Mouse (Mus musculus): ENCODE data around the gene Zfp444. TPM values are rescaled to one million over a fixed set of nuclear protein-coding genes. Genes with fewer than 3 reads are reported as not detected.
A peak's percentile ranks its signal among the peaks of the same experiment; 100 is the strongest.

The Zfp444 gene
- polyA plus RNA-seq, 1 experiment from 2014 or later = 79.4 TPM

DNA sequence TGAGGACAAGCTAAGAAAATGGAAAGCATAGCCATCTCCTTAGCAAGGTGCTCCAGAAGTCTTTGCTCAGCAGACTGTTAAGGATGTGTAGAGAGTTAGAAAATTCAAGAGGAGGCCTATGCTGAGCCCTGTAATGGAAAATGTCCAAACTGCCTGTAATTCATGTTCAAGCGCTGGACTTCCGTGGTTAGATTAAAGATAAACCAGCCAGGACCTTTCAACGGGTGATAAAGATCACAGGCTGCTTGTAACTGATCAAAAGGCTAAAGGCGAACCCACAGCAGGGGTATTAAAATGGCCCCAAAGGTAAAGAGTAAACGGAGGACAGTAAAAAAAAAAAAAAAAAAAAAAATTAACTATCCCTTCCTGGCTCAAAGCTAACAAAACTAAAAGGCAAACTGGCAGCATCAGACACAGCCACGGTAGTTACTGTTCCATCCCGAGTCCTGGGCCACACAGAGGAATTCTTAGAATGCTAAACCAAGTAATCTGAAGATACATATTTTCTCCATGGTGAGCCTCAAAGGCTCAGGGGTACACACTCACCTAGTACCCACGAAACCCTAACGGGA, 15.0 kb upstream of the Zfp444 start:
- Histone ChIP-seq H3K4me3 (ENCODE audit: low read depth, low read length) (peak overlapping the region; percentile 77; the same call in 1 of the 2 replicates), H3K27me3 (ENCODE audit: control insufficient read depth, insufficient read depth, low read length) (no peaks in the 10 kb centered on the region), H3K9ac (replicated peaks; ENCODE audit: low read depth, low read length) (peak overlapping the region; percentile 84; the same call in 1 of the 2 replicates), H3K4me2 (ENCODE audit: low read depth, low read length) (peak overlapping the region; percentile 66), H3K36me3 (ENCODE audit: control insufficient read depth, insufficient read depth, low read length) (no peaks in the 10 kb centered on the region), H3K4me1 (ENCODE audit: control insufficient read depth, insufficient read depth, low read length) (peaks cover 16% of the 10 kb centered on the region), H3K9me3 (ENCODE audit: control insufficient read depth, low read length) (no peaks in the 10 kb centered on the region), H3K27ac (ENCODE audit: low read depth, low read length) (no peak overlapping the region)
- no peak for ATAC-seq (ENCODE audit: low read depth)
- WGBS = 64% methylated on average over 9 of the region's 9 CpGs

DNA sequence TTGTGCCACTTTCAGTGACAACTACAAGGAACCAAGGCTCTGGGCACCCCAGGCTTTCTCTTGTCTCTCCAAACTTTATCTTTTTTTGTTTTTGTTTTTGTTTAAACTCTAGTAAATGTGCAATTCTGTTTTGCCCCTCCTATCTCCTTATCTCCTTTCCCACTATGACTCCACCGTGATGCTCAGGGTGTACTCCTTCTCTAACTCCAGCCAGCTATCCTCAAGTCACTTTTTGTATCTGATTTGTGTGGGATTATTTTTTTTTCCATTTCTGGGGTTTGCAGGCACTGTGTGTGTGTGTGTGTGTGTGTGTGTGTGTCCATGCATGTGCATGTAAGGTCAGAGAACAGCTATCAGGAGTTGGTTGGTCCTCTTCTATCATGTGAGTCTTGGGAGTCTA, 14.5 kb upstream of the Zfp444 start:
- H3K4me1 ChIP-seq (ENCODE audit: control insufficient read depth, insufficient read depth, low read length) = peaks cover 16% of the 10 kb centered on the region
- H3K4me2 ChIP-seq (ENCODE audit: low read depth, low read length) = no peak overlapping the region
- no peak overlapping the region for H3K9ac ChIP-seq (replicated peaks; ENCODE audit: low read depth, low read length)
- H3K36me3 ChIP-seq (ENCODE audit: control insufficient read depth, insufficient read depth, low read length) = no peaks in the 10 kb centered on the region
- no peak overlapping the region for H3K4me3 ChIP-seq (ENCODE audit: low read depth, low read length)
- no peaks in the 10 kb centered on the region for H3K9me3 ChIP-seq (ENCODE audit: control insufficient read depth, low read length)
- ATAC-seq (ENCODE audit: low read depth) = no peak
- H3K27ac ChIP-seq (ENCODE audit: low read depth, low read length) = no peak overlapping the region
- H3K27me3 ChIP-seq (ENCODE audit: control insufficient read depth, insufficient read depth, low read length) = no peaks in the 10 kb centered on the region
- WGBS = 96% methylated on average over 1 of the region's 1 CpGs

DNA sequence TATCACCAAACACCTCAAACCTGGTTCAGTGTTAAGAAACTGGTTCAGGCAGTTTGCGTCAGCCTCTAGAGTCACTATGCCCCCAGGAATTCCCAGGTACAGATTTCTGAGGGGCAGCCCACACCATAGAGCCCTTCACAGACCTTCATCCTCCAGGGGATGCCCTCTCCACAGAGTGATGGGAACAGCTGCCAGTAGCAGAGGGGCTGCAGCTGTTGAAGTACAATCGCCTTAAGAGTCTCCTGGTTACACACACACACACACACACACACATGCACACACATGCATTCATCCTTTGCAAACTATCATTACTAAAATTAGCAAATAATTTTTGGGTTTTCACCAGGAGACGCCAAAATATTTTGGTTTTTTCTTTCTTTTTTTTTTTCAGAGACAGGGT, 12.4 kb upstream of the Zfp444 start:
- H3K4me2 ChIP-seq (ENCODE audit: low read depth, low read length) = no peak overlapping the region

DNA sequence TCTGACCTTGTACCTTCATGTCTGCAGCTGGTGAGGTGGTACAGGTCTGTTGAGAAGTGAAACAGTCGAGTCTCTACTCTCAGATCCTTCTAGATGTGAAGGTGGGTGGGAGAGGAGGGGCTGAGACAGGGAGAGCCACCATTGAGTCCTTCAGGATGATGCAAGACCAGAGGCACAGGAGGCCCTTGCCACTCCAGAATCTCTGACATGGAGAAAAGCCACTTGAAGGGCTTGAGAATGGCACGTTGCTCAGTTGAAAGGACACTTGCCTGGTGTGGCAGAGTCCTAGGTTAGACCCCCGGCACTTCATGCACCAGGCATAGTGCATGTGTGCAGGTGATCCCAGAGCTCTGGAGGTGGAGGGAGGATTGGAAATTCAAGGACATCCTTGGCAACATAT, 10.5 kb upstream of the Zfp444 start:
- Histone ChIP-seq H3K9ac (replicated peaks; ENCODE audit: low read depth, low read length) (no peak overlapping the region), H3K36me3 (ENCODE audit: control insufficient read depth, insufficient read depth, low read length) (no peaks in the 10 kb centered on the region), H3K4me1 (ENCODE audit: control insufficient read depth, insufficient read depth, low read length) (peaks cover 2% of the 10 kb centered on the region), H3K9me3 (ENCODE audit: control insufficient read depth, low read length) (no peaks in the 10 kb centered on the region), H3K27ac (ENCODE audit: low read depth, low read length) (no peak overlapping the region), H3K27me3 (ENCODE audit: control insufficient read depth, insufficient read depth, low read length) (no peaks in the 10 kb centered on the region), H3K4me3 (ENCODE audit: low read depth, low read length) (no peak overlapping the region), H3K4me2 (ENCODE audit: low read depth, low read length) (no peak overlapping the region)
- no peak for ATAC-seq (ENCODE audit: low read depth)
- 58% methylated on average over 3 of the region's 3 CpGs for WGBS

More for the DNA sequence above, 12.4 kb upstream of the Zfp444 start:
- 86% methylated on average over 3 of the region's 3 CpGs for WGBS
- Histone ChIP-seq H3K27me3 (ENCODE audit: control insufficient read depth, insufficient read depth, low read length) (no peaks in the 10 kb centered on the region), H3K9me3 (ENCODE audit: control insufficient read depth, low read length) (no peaks in the 10 kb centered on the region), H3K27ac (ENCODE audit: low read depth, low read length) (no peak overlapping the region), H3K4me1 (ENCODE audit: control insufficient read depth, insufficient read depth, low read length) (peaks cover 6% of the 10 kb centered on the region), H3K36me3 (ENCODE audit: control insufficient read depth, insufficient read depth, low read length) (no peaks in the 10 kb centered on the region), H3K4me3 (ENCODE audit: low read depth, low read length) (no peak overlapping the region), H3K9ac (replicated peaks; ENCODE audit: low read depth, low read length) (no peak overlapping the region)
- ATAC-seq (ENCODE audit: low read depth) = no peak

- ATAC-seq (ENCODE audit: low read depth) = no peak
- Histone ChIP-seq H3K36me3 (ENCODE audit: control insufficient read depth, insufficient read depth, low read length) (no peaks in the 10 kb centered on the region), H3K27me3 (ENCODE audit: control insufficient read depth, insufficient read depth, low read length) (no peaks in the 10 kb centered on the region), H3K27ac (ENCODE audit: low read depth, low read length) (no peak overlapping the region), H3K4me2 (ENCODE audit: low read depth, low read length) (no peak overlapping the region), H3K4me1 (ENCODE audit: control insufficient read depth, insufficient read depth, low read length) (no peaks in the 10 kb centered on the region), H3K4me3 (ENCODE audit: low read depth, low read length) (no peak overlapping the region), H3K9ac (replicated peaks; ENCODE audit: low read depth, low read length) (no peak overlapping the region), H3K9me3 (ENCODE audit: control insufficient read depth, low read length) (no peaks in the 10 kb centered on the region)
- 85% methylated on average over 4 of the region's 4 CpGs for WGBS
Measured at GRCm38 (mm10) chr7:6162172-6162571, 9.9 kb upstream of the Zfp444 start.

DNA sequence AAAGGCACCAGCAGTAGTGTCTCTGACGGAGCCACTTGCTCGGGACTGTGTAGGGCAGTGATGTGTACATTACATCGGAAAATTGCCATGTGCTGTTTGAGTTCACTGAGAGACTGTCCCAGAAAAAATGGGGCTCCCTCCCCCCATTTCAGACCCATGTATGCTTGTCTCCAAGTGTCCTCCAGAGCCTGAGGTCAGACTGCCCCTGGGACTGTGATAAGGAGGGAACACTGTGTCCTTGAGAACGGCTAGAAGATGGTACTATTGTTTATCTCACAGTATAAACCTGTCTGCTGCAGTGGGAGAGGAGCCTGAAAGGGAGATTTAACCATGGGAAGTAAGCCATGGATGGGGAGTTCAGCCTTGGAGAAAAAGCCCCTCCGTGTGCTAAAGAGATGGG, 7.4 kb upstream of the Zfp444 start:
- H3K4me2 ChIP-seq (ENCODE audit: low read depth, low read length) = no peak overlapping the region
- no peaks in the 10 kb centered on the region for H3K9me3 ChIP-seq (ENCODE audit: control insufficient read depth, low read length)
- H3K4me3 ChIP-seq (ENCODE audit: low read depth, low read length) = no peak overlapping the region
- no peaks in the 10 kb centered on the region for H3K4me1 ChIP-seq (ENCODE audit: control insufficient read depth, insufficient read depth, low read length)
- no peak for ATAC-seq (ENCODE audit: low read depth)
- 79% methylated on average over 5 of the region's 5 CpGs for WGBS
- no peak overlapping the region for H3K27ac ChIP-seq (ENCODE audit: low read depth, low read length)
- H3K27me3 ChIP-seq (ENCODE audit: control insufficient read depth, insufficient read depth, low read length) = no peaks in the 10 kb centered on the region
- H3K36me3 ChIP-seq (ENCODE audit: control insufficient read depth, insufficient read depth, low read length) = no peaks in the 10 kb centered on the region
- no peak overlapping the region for H3K9ac ChIP-seq (replicated peaks; ENCODE audit: low read depth, low read length)

DNA sequence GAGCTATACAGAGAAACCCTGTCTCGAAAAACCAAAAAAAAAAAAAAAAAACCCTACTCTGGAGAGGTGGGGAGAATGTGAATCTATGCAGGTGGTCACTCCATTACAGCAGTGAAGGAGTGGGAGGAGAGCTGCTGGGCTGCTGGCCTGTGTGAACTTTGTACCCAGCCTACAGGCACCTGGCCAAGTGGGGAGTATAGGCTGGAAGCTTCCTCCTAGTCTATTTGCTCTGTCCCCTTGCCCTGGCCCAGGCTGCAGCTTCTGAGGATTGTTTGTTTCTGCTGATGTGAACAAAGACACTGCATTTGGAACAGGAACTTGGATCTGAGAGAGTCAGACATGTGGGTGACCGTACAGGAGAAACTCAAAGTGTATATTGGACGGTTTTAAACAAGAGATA, 2.6 kb upstream of the Zfp444 start:
- ATAC-seq (ENCODE audit: low read depth) = no peak
- H3K27me3 ChIP-seq (ENCODE audit: control insufficient read depth, insufficient read depth, low read length) = no peaks in the 10 kb centered on the region
- H3K36me3 ChIP-seq (ENCODE audit: control insufficient read depth, insufficient read depth, low read length) = no peaks in the 10 kb centered on the region
- no peak overlapping the region for H3K4me2 ChIP-seq (ENCODE audit: low read depth, low read length)
- no peak overlapping the region for H3K4me3 ChIP-seq (ENCODE audit: low read depth, low read length)
- no peak overlapping the region for H3K27ac ChIP-seq (ENCODE audit: low read depth, low read length)
- peaks cover 6% of the 10 kb centered on the region; the same call in 1 of the 2 replicates for H3K4me1 ChIP-seq (ENCODE audit: control insufficient read depth, insufficient read depth, low read length)
- no peaks in the 10 kb centered on the region for H3K9me3 ChIP-seq (ENCODE audit: control insufficient read depth, low read length)
- 80% methylated on average over 3 of the region's 3 CpGs for WGBS
- H3K9ac ChIP-seq (replicated peaks; ENCODE audit: low read depth, low read length) = no peak overlapping the region

DNA sequence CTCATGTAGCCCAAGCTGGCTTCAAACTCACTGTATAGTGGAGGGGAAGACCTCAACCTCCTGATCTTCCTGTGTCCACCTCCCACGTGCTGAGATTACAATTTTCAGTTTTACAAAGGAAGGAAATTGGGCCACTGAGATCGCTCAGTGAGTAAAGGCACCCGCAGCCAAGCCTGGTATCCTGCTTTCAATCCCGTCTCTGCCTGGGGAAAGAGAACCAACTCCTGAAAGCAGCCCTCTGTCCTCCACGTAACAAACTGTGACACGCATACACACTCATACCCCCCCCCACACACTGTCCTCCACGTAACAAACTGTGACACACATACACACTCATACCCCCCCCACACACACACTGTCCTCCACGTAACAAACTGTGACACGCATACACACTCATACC, 1.6 kb upstream of the Zfp444 start:
- ATAC-seq (ENCODE audit: low read depth) = no peak
- Histone ChIP-seq H3K4me2 (ENCODE audit: low read depth, low read length) (no peak overlapping the region), H3K4me3 (ENCODE audit: low read depth, low read length) (no peak overlapping the region), H3K4me1 (ENCODE audit: control insufficient read depth, insufficient read depth, low read length) (peaks cover 6% of the 10 kb centered on the region; the same call in 1 of the 2 replicates), H3K9me3 (ENCODE audit: control insufficient read depth, low read length) (no peaks in the 10 kb centered on the region), H3K36me3 (ENCODE audit: control insufficient read depth, insufficient read depth, low read length) (no peaks in the 10 kb centered on the region), H3K9ac (replicated peaks; ENCODE audit: low read depth, low read length) (no peak overlapping the region), H3K27ac (ENCODE audit: low read depth, low read length) (no peak overlapping the region), H3K27me3 (ENCODE audit: control insufficient read depth, insufficient read depth, low read length) (no peaks in the 10 kb centered on the region)
- 88% methylated on average over 9 of the region's 9 CpGs for WGBS

GRCm38 (mm10) chr7:6170871-6171270, 1.2 kb upstream of the Zfp444 start:
- no peak for ATAC-seq (ENCODE audit: low read depth)
- Histone ChIP-seq H3K27me3 (ENCODE audit: control insufficient read depth, insufficient read depth, low read length) (no peaks in the 10 kb centered on the region), H3K27ac (ENCODE audit: low read depth, low read length) (peak overlapping the region; percentile 84; the same call in 1 of the 2 replicates), H3K36me3 (ENCODE audit: control insufficient read depth, insufficient read depth, low read length) (no peaks in the 10 kb centered on the region), H3K4me2 (ENCODE audit: low read depth, low read length) (peak overlapping the region; percentile 82), H3K9me3 (ENCODE audit: control insufficient read depth, low read length) (no peaks in the 10 kb centered on the region), H3K9ac (replicated peaks; ENCODE audit: low read depth, low read length) (peak overlapping the region; percentile 17; the same call in 1 of the 2 replicates), H3K4me3 (ENCODE audit: low read depth, low read length) (peak overlapping the region; percentile 61; the same call in 1 of the 2 replicates), H3K4me1 (ENCODE audit: control insufficient read depth, insufficient read depth, low read length) (peaks cover 6% of the 10 kb centered on the region; the same call in 1 of the 2 replicates)
- 52% methylated on average over 6 of the region's 6 CpGs for WGBS

Data from neural tube, embryonic 14.5 days (tissue).